Mouse (Mus musculus) neural tube, embryonic 15.5 days (tissue): ENCODE results near the gene Rere. TPM values are rescaled to one million over a fixed set of nuclear protein-coding genes. Genes with fewer than 3 reads are reported as not detected.
A peak's percentile ranks its signal among the peaks of the same experiment; 100 is the strongest.

Experiments used
- ATAC-seq: fragments of 200-750 bp; cut with Nextera tagmentation; 2 replicates; pipeline ENCODE4 v1.8.0; 2017; ENCODE audit warnings: mild to moderate bottlenecking, moderate TSS enrichment, moderate library complexity; ENCODE audit not compliant: low FRiP score
- H3K27ac ChIP-seq: fragments of 300-500 bp; sonication (generic); replicated peaks from 2 replicates; pipeline ENCODE4 v1.5.1; 2015; ENCODE audit warnings: mild to moderate bottlenecking, inconsistent platforms
- H3K27me3 ChIP-seq: fragments of 300-500 bp; sonication (generic); replicated peaks from 2 replicates; pipeline ENCODE4 v1.6.1; 2015; ENCODE audit warnings: inconsistent platforms
- H3K36me3 ChIP-seq: fragments of 300-500 bp; sonication (generic); 2 replicates; pipeline ENCODE4 v1.6.1; 2015; ENCODE audit warnings: inconsistent platforms
- H3K4me1 ChIP-seq: fragments of 300-500 bp; sonication (generic); 2 replicates; pipeline ENCODE4 v1.6.1; 2015; ENCODE audit warnings: inconsistent platforms
- H3K4me2 ChIP-seq: fragments of 300-500 bp; sonication (generic); 2 replicates; pipeline ENCODE4 v1.6.1; 2015; ENCODE audit warnings: inconsistent platforms, mild to moderate bottlenecking, moderate library complexity
- H3K4me3 ChIP-seq: fragments of 300-500 bp; sonication (generic); replicated peaks from 2 replicates; pipeline ENCODE4 v1.5.1; 2015; ENCODE audit warnings: mild to moderate bottlenecking, inconsistent platforms
- H3K9ac ChIP-seq: fragments of 300-500 bp; sonication (generic); replicated peaks from 2 replicates; pipeline ENCODE4 v1.6.1; 2015; ENCODE audit warnings: mild to moderate bottlenecking, inconsistent platforms
- H3K9me3 ChIP-seq: fragments of 300-500 bp; sonication (generic); replicated peaks from 2 replicates; pipeline ENCODE4 v1.6.1; 2016; ENCODE audit warnings: inconsistent platforms
- WGBS: fragments of 180-500 bp; shearing (Covaris S2); methylation state at CpG from one replicate; pipeline ENCODE4 v1.1.7; 2015; ENCODE audit warnings: mixed read lengths; 5-methylcytosine and 5-hydroxymethylcytosine counted together
- polyA plus RNA-seq: library from polyadenylated mRNA; unstranded; fragments of >200 nt; fragmentation: Nextera tagmentation; extraction: Ambion mirVana; gene quantifications from 2 replicates; pipeline ENCODE4 v1.2.1, GENCODE M21; 2015

The Rere gene
- polyA plus RNA-seq, 1 experiment from 2014 or later: 34.6 TPM

- Histone ChIP-seq H3K36me3 (no peaks in the 10 kb centered on the region), H3K9ac (no peak overlapping the region), H3K27me3 (no peaks in the 10 kb centered on the region), H3K4me3 (no peak overlapping the region), H3K9me3 (no peaks in the 10 kb centered on the region), H3K4me1 (peaks cover 44% of the 10 kb centered on the region), H3K4me2 (no peak overlapping the region), H3K27ac (no peak overlapping the region; the same call in 1 of the 2 replicates)
- WGBS: 50% methylated on average over 5 of the region's 5 CpGs
- no peak for ATAC-seq
These were observed 179.6 kb downstream of the Rere start for GRCm38 (mm10) chr4:150461011-150461410.

- WGBS: 23% methylated on average over 6 of the region's 6 CpGs
- peaks cover 45% of the 10 kb centered on the region for H3K4me1 ChIP-seq
These were observed 180.2 kb downstream of the Rere start for GRCm38 (mm10) chr4:150461427-150462189.

DNA sequence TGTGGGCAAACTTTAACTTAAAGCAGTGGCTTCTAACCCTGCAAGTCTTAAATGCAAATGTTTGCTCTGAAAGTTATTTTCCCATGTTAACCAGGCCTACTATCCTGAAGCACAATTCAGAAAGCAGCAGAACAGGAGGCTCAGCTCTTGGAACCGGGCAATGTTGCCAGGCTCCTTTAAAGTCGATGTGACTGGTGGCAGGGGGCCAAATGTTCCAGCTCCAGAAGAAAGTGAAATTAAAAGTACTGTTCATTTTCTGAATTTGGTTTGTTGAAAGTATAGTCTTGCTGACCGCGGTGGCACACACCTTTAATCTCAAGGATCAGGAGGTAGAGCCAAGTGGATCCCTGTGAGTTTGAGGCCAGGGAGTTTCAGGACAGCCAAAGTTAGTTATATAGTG is 180.9 kb downstream of the Rere start:
- ATAC-seq: no peak
- no peak overlapping the region for H3K4me3 ChIP-seq
- 52% methylated on average over 4 of the region's 4 CpGs for WGBS
- no peaks in the 10 kb centered on the region for H3K9me3 ChIP-seq
- peaks cover 46% of the 10 kb centered on the region for H3K4me1 ChIP-seq
- no peaks in the 10 kb centered on the region for H3K36me3 ChIP-seq
- H3K9ac ChIP-seq: no peak overlapping the region
- no peaks in the 10 kb centered on the region for H3K27me3 ChIP-seq
- no peak overlapping the region for H3K4me2 ChIP-seq
- 0 out of 2 replicates have a peak overlapping the region, but pooled peaks have one; percentile 23 for H3K27ac ChIP-seq

More at GRCm38 (mm10) chr4:150461427-150462189, 180.2 kb downstream of the Rere start:
- Histone ChIP-seq H3K4me2 (no peak overlapping the region), H3K27me3 (no peaks in the 10 kb centered on the region), H3K4me3 (no peak overlapping the region), H3K9ac (no peak overlapping the region), H3K27ac (no peak overlapping the region; the same call in 1 of the 2 replicates), H3K9me3 (no peaks in the 10 kb centered on the region), H3K36me3 (no peaks in the 10 kb centered on the region)
- no peak for ATAC-seq

DNA sequence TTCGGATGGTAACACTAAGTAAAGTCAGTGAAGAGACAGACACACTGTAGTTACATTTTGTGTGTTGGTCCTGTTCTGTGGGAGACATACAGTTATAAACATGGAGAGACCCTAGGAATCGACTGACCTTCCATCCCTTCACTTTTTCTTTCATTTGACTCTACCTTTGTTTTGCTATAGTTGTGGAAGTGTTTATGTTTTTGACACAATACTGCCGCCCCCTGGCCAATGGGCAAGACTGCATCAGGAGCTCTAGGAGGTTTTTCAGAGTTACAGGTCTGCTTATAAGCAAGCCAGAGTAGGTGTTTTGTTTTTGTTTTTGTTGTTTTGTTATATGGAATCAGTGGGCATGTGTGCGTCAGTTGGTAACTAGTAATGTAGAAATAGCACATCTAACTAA is 184.3 kb downstream of the Rere start:
- Histone ChIP-seq H3K4me2 (no peak overlapping the region), H3K4me3 (no peak overlapping the region), H3K9me3 (no peaks in the 10 kb centered on the region), H3K27ac (no peak overlapping the region), H3K4me1 (peaks cover 45% of the 10 kb centered on the region), H3K27me3 (no peaks in the 10 kb centered on the region), H3K9ac (no peak overlapping the region), H3K36me3 (0 out of 2 replicates have a peak, but pooled peaks cover 1% of the 10 kb centered on the region)
- no peak for ATAC-seq
- 49% methylated on average over 4 of the region's 4 CpGs for WGBS

- no peak for ATAC-seq
- no peaks in the 10 kb centered on the region for H3K9me3 ChIP-seq
- no peak overlapping the region for H3K9ac ChIP-seq
- peaks cover 39% of the 10 kb centered on the region for H3K4me1 ChIP-seq
- H3K27me3 ChIP-seq: no peaks in the 10 kb centered on the region
- 69% methylated on average over 10 of the region's 10 CpGs for WGBS
- no peak overlapping the region for H3K27ac ChIP-seq
- H3K4me3 ChIP-seq: no peak overlapping the region
- no peak overlapping the region for H3K4me2 ChIP-seq
- H3K36me3 ChIP-seq: 0 out of 2 replicates have a peak, but pooled peaks cover 4% of the 10 kb centered on the region
These were observed 187.8 kb downstream of the Rere start for GRCm38 (mm10) chr4:150469274-150469673.

DNA sequence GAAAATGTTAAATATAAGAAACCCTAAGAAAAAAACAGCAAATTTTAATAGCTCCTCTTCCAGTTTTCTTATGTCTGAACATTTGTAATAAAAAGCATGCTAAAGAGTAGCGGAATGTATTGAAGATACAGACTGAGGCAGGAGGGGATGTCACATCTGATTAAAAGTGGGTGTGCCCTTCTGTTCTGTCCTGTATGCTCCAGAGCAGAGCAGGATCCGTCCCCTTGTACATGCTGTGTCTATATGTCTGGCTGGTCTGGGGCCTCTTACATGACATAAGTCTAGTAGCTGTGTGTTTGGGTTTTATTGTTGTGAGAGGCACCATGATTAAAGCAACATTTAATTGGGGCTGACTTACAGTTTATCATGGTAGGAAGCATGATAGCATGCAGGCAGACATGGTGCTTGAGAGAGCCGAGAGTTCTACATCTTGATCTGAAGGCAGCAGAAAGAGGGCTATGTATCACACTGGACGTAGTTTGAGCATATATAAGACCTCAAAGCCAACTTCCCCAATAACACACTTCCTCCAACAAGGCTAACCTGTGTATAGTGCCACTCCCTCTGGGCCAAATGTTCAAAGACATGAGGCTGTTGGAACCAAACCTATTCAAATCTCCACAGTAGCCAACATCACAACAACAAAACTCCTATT is 189.4 kb downstream of the Rere start:
- Histone ChIP-seq H3K4me1 (peaks cover 31% of the 10 kb centered on the region), H3K4me2 (no peak overlapping the region), H3K9me3 (no peaks in the 10 kb centered on the region), H3K36me3 (0 out of 2 replicates have a peak, but pooled peaks cover 4% of the 10 kb centered on the region), H3K4me3 (no peak overlapping the region), H3K27ac (no peak overlapping the region), H3K27me3 (no peaks in the 10 kb centered on the region), H3K9ac (no peak overlapping the region)
- ATAC-seq: no peak
- WGBS: 90% methylated on average over 4 of the region's 4 CpGs

- WGBS: 13% methylated on average over 10 of the region's 10 CpGs
These were observed 191.4 kb downstream of the Rere start for GRCm38 (mm10) chr4:150472751-150473436.

DNA sequence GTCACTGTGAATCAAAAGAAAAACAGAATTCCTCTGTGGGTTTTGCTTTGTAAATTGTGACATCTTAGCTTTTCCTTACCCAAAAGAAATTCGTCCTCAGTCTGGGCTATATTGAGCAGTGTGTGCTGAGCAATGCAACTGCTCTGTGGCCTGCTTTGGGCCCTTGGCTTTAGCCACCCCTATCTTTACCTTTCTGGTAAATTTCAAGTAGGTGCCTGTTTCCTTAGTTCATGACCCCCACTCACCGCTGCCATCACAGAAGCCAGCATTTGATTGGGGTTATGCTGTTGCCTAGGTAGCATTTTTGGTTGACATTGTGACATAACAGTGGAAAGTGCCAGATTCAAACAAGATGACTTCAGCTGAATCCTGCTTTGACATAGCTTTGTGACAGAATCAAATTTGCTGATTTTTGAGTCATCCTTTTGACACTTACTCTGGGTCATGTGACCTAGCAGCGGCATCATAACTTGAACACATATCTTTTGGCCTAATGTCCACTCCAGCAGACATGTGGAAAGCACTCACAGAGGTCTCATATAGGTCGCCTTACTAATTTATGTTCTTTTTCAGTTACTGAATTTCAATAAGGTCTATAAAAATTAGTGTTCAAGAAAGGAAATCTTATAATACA is 192.1 kb downstream of the Rere start:
- peaks cover 16% of the 10 kb centered on the region for H3K36me3 ChIP-seq
- H3K9ac ChIP-seq: no peak overlapping the region
- no peaks in the 10 kb centered on the region for H3K27me3 ChIP-seq
- peak overlapping the region; percentile 45; the same call in 1 of the 2 replicates for H3K27ac ChIP-seq
- no peaks in the 10 kb centered on the region for H3K9me3 ChIP-seq
- 51% methylated on average over 4 of the region's 4 CpGs for WGBS
- ATAC-seq: no peak
- no peak overlapping the region for H3K4me2 ChIP-seq
- H3K4me1 ChIP-seq: peaks cover 14% of the 10 kb centered on the region
- no peak overlapping the region for H3K4me3 ChIP-seq

More at GRCm38 (mm10) chr4:150472751-150473436, 191.4 kb downstream of the Rere start:
- no peaks in the 10 kb centered on the region for H3K9me3 ChIP-seq
- peaks cover 11% of the 10 kb centered on the region for H3K36me3 ChIP-seq
- no peak overlapping the region for H3K4me2 ChIP-seq
- ATAC-seq: no peak; the same call in 1 of the 2 replicates
- H3K27me3 ChIP-seq: no peaks in the 10 kb centered on the region
- no peak overlapping the region for H3K4me3 ChIP-seq
- H3K9ac ChIP-seq: no peak overlapping the region
- peaks cover 14% of the 10 kb centered on the region for H3K4me1 ChIP-seq
- peak overlapping the region; percentile 45 for H3K27ac ChIP-seq

DNA sequence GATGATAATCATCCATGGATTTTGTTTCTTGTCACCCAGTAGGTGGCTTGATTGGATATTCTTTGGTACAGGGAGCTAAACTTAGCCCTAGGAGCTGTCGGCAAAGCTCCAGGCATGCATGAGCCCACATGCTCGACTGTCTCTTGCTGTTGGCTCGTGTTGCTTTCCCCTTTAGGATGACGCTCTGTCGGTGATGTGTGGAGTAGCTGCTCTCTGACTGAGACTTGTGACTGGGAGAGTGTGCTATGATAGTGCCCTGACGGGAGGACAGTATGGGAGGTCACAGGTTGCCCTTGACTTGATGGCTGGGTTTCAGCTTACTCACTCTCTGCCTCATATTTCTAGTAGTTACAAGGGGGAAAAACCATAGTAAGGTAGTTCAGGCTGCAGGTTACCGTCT is 192.6 kb downstream of the Rere start:
- Histone ChIP-seq H3K27me3 (no peaks in the 10 kb centered on the region), H3K4me1 (peaks cover 14% of the 10 kb centered on the region), H3K9ac (no peak overlapping the region), H3K4me3 (no peak overlapping the region), H3K4me2 (no peak overlapping the region), H3K27ac (no peak overlapping the region), H3K9me3 (no peaks in the 10 kb centered on the region), H3K36me3 (peaks cover 19% of the 10 kb centered on the region)
- WGBS: 62% methylated on average over 7 of the region's 7 CpGs
- ATAC-seq: no peak

DNA sequence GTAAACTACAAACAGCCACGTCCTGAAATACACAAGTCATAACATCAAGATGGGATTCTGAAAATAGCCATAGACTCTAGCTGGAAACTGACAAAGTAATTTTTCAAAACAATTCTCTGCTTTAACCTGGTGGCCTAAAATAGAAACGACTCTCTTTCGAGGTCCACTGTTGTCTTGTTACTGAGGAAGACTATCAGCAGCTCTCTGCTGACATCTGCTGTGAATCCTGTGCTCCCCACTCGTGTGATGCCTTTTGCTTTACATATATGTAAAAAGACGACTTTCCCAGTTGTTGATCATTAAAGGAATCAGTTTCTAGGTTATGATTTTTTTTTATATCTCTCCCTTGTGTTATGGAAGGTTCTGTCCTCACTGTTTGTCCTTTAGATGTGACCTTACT is 194.8 kb downstream of the Rere start:
- Histone ChIP-seq H3K4me2 (no peak overlapping the region), H3K9ac (no peak overlapping the region), H3K4me1 (peaks cover 10% of the 10 kb centered on the region), H3K27me3 (no peaks in the 10 kb centered on the region), H3K9me3 (no peaks in the 10 kb centered on the region), H3K36me3 (peaks cover 16% of the 10 kb centered on the region), H3K4me3 (no peak overlapping the region), H3K27ac (no peak overlapping the region; the same call in 1 of the 2 replicates)
- ATAC-seq: no peak
- WGBS: 60% methylated on average over 5 of the region's 5 CpGs

GRCm38 (mm10) chr4:150478006-150478405 is 196.6 kb downstream of the Rere start:
- ATAC-seq: no peak
- no peak overlapping the region for H3K4me2 ChIP-seq
- peaks cover 21% of the 10 kb centered on the region for H3K36me3 ChIP-seq
- H3K4me1 ChIP-seq: peaks cover 10% of the 10 kb centered on the region
- H3K27ac ChIP-seq: no peak overlapping the region
- no peaks in the 10 kb centered on the region for H3K27me3 ChIP-seq
- no peak overlapping the region for H3K4me3 ChIP-seq
- 95% methylated on average over 6 of the region's 6 CpGs for WGBS
- no peak overlapping the region for H3K9ac ChIP-seq
- H3K9me3 ChIP-seq: no peaks in the 10 kb centered on the region
